Mouse (Mus musculus) erythroblast, embryonic 14.5 days (primary cell): ENCODE measurements around the gene Pole3. TPM values are rescaled to one million over a fixed set of nuclear protein-coding genes. Genes with fewer than 3 reads are reported as not detected.

Experiments used
- H3K27me3 ChIP-seq: 2 replicates; pipeline ENCODE4 v1.6.1; 2012; ENCODE audit warnings: inconsistent platforms; ENCODE audit not compliant: control insufficient read depth
- H3K36me3 ChIP-seq: 2 replicates; pipeline ENCODE4 v1.6.1; 2012; ENCODE audit warnings: mild to moderate bottlenecking, inconsistent platforms; ENCODE audit not compliant: control insufficient read depth
- H3K4me1 ChIP-seq: 2 replicates; pipeline ENCODE4 v1.6.1; 2012; ENCODE audit warnings: inconsistent platforms; ENCODE audit not compliant: control insufficient read depth
- H3K4me3 ChIP-seq: replicated peaks from 2 replicates; pipeline ENCODE3; 2012; ENCODE audit warnings: moderate library complexity, mild to moderate bottlenecking, inconsistent platforms
- H3K9me3 ChIP-seq: 2 replicates; pipeline ENCODE4 v1.6.1; 2012; ENCODE audit warnings: low read length, inconsistent platforms, mixed read lengths; ENCODE audit not compliant: control insufficient read depth
- GATA1 ChIP-seq: IDR thresholded peaks from 2 replicates; pipeline ENCODE4 v1.6.1; 2012; ENCODE audit warnings: low read length, inconsistent platforms, mixed read lengths
- TAL1 ChIP-seq: IDR thresholded peaks from 3 replicates; pipeline ENCODE4 v1.6.1; 2012; ENCODE audit warnings: low read length, inconsistent platforms, mixed read lengths
- polyA plus RNA-seq: library from polyadenylated mRNA; stranded (reverse); fragments of >175 nt; gene quantifications from 2 replicates; pipeline ENCODE4 v1.2.3, GENCODE M21; 2012

Gene Pole3
- polyA plus RNA-seq, 1 experiment, result 9.7 TPM

DNA sequence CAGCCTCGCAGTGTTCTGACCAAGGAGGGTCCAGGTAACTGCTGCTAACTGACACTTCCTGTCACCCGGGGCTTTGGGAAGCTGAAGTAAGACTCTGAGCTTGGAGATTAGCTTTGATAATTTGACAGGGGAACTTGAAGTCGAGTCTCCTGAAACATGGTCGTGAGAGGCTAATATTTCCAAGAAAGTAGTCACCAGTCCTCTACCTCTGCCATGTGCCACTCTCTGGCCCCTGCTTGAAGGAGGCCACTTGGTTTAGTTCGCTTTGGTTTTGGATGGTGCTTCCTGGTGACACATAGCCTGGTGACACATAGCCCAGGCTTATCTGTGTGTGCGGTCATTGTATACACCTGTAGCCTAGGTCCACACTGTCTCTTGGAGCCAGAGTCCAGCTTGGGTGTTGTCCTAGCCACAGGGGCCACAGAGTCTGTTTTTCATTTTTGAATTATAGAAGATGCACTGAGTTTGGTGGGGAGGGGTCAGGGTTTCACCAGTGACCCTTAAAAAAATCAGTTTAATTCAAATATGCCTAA lies 35.0 kb upstream of the Pole3 start, which contains the start of gene Rgs3:
TSS of gene Rgs3 (plus strand) at position 51 of the 533 bp plus-strand sequence.
- no peak within 1 kb of the TSS for H3K4me3 ChIP-seq
- no peaks in the 10 kb centered on the region for H3K27me3 ChIP-seq
- TF ChIP-seq TAL1 (no peak), GATA1 (no peak)

DNA sequence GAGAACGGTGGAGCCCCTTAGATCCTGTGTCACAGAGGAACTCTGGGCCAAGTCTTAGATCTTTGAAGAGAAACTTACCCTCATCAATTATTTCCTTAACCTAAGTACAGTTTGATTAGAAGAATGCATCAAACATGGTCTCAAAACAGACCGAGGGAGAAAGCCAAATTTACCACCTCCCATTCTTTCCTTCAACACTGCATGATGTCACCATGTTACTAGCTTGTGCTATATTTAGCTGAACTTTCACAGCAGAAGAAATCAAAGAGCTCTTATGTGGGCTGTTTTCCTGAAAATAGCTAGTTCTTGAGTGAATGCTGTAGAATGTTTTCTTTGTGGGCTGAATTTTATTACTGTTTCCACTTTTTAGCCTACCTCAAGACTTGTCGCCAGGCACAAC lies 32.6 kb upstream of the Pole3 start:
- no peaks in the 10 kb centered on the region for H3K4me1 ChIP-seq
- H3K9me3 ChIP-seq, result no peaks in the 10 kb centered on the region
- H3K4me3 ChIP-seq, result no peak overlapping the region
- no peak for TF ChIP-seq TAL1
- TF ChIP-seq GATA1, result no peak
- H3K27me3 ChIP-seq, result peaks cover 4% of the 10 kb centered on the region; the same call in 1 of the 2 replicates
- no peaks in the 10 kb centered on the region for H3K36me3 ChIP-seq

More for the DNA sequence above, 35.0 kb upstream of the Pole3 start, which contains the start of gene Rgs3:
- H3K36me3 ChIP-seq, result no peaks in the 10 kb centered on the region
- no peaks in the 10 kb centered on the region for H3K4me1 ChIP-seq
- H3K9me3 ChIP-seq, result no peaks in the 10 kb centered on the region

- Histone ChIP-seq H3K36me3 (no peaks in the 10 kb centered on the region), H3K9me3 (no peaks in the 10 kb centered on the region; the same call in none of the 2 replicates), H3K27me3 (peaks cover 10% of the 10 kb centered on the region), H3K4me1 (no peaks in the 10 kb centered on the region), H3K4me3 (no peak overlapping the region)
- TF ChIP-seq TAL1 (no peak), GATA1 (no peak)
Observed at GRCm38 (mm10) chr4:62551966-62552365, 27.1 kb upstream of the Pole3 start.

- Histone ChIP-seq H3K4me1 (no peaks in the 10 kb centered on the region; the same call in 1 of the 2 replicates), H3K4me3 (no peak overlapping the region), H3K36me3 (no peaks in the 10 kb centered on the region), H3K27me3 (no peaks in the 10 kb centered on the region; the same call in 1 of the 2 replicates), H3K9me3 (no peaks in the 10 kb centered on the region; the same call in none of the 2 replicates)
- TF ChIP-seq TAL1, result no peak
- no peak for TF ChIP-seq GATA1
Observed at GRCm38 (mm10) chr4:62544801-62545200, 19.9 kb upstream of the Pole3 start.

GRCm38 (mm10) chr4:62543782-62544181 lies 18.9 kb upstream of the Pole3 start:
- TF ChIP-seq TAL1, result no peak
- TF ChIP-seq GATA1, result no peak
- Histone ChIP-seq H3K9me3 (no peaks in the 10 kb centered on the region), H3K4me1 (no peaks in the 10 kb centered on the region; the same call in 1 of the 2 replicates), H3K27me3 (no peaks in the 10 kb centered on the region), H3K4me3 (no peak overlapping the region), H3K36me3 (no peaks in the 10 kb centered on the region)

DNA sequence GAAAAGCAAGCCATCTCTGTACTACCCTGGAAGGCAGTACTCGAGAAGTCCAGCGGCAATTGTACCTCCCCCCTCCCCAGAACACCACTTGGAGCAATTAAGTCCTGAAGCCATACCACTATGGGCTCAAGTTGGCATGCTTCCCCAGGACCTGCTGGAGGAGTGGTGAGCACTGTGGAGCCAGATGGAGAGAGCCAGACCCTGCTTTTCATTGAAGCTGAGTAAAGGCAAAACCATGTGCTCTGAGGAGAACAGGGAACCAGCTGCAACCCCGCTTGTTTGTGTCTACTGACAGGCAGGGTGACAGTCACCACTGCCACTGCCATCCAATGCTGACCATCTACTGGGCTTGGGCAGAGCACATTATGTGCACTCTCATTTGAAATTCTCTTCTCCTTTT lies 16.9 kb upstream of the Pole3 start:
- no peak overlapping the region for H3K4me3 ChIP-seq
- no peak for TF ChIP-seq GATA1
- TF ChIP-seq TAL1, result no peak
- no peaks in the 10 kb centered on the region; the same call in none of the 2 replicates for H3K4me1 ChIP-seq
- H3K27me3 ChIP-seq, result no peaks in the 10 kb centered on the region
- no peaks in the 10 kb centered on the region for H3K36me3 ChIP-seq
- H3K9me3 ChIP-seq, result no peaks in the 10 kb centered on the region

DNA sequence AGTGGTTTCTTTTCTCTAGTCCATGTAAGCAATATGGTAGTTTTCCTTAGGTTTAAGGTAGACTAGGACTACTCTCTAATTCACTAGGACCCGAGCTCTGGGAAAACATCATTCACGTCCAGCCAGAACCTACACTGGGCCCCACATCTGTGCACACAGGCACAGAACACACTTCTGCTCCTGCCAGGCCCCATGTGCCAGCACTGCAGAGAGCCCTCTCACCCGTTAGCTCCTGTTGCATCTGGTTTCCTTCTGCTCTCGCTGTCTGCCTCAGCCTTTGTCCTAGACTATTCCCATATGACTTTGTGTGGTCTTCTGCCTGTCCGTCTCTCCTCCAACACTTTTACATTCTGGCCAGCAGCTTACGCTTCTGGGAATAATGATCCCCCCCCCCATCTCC lies 8.9 kb upstream of the Pole3 start:
- TF ChIP-seq TAL1 (no peak), GATA1 (no peak)
- Histone ChIP-seq H3K4me1 (peaks cover 7% of the 10 kb centered on the region), H3K9me3 (no peaks in the 10 kb centered on the region), H3K27me3 (peaks cover 3% of the 10 kb centered on the region), H3K36me3 (no peaks in the 10 kb centered on the region), H3K4me3 (no peak overlapping the region)

GRCm38 (mm10) chr4:62527655-62528054 lies 2.8 kb upstream of the Pole3 start:
- peaks cover 19% of the 10 kb centered on the region for H3K36me3 ChIP-seq
- TF ChIP-seq GATA1, result no peak
- no peak for TF ChIP-seq TAL1
- H3K27me3 ChIP-seq, result peaks cover 3% of the 10 kb centered on the region
- no peak overlapping the region for H3K4me3 ChIP-seq
- H3K4me1 ChIP-seq, result peaks cover 37% of the 10 kb centered on the region
- no peaks in the 10 kb centered on the region for H3K9me3 ChIP-seq

DNA sequence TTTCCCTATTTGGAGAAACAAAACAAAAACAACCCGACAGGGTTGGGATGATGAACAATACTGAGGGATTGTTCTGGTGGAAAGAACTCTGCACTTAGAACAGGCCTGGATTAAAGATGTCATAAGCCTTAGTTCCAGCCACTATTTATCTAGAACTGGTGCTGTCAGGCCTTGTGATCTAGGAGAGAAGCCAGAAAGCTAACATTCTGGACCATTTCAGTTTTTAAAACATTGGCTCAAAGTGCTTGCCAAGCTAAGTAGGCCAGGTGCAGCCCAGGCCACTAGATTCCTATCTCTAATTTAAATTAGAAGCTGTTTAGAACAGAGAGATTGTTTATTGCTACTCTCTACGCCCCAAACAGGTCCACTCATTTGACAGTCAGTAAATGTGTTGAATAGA lies 1.4 kb upstream of the Pole3 start:
- TF ChIP-seq TAL1 (no peak), GATA1 (no peak)
- Histone ChIP-seq H3K27me3 (peaks cover 3% of the 10 kb centered on the region; the same call in 1 of the 2 replicates), H3K4me3 (no peak overlapping the region), H3K36me3 (peaks cover 32% of the 10 kb centered on the region), H3K9me3 (no peaks in the 10 kb centered on the region), H3K4me1 (peaks cover 50% of the 10 kb centered on the region)

- H3K4me1 ChIP-seq, result peaks cover 54% of the 10 kb centered on the region
- TF ChIP-seq TAL1, result no peak
- no peak for TF ChIP-seq GATA1
- peak overlapping the region; percentile 81 for H3K4me3 ChIP-seq
- H3K27me3 ChIP-seq, result no peaks in the 10 kb centered on the region
- H3K9me3 ChIP-seq, result no peaks in the 10 kb centered on the region
- H3K36me3 ChIP-seq, result peaks cover 34% of the 10 kb centered on the region
Observed at GRCm38 (mm10) chr4:62525489-62525811, 582 bp upstream of the Pole3 start.
